Mouse (Mus musculus): ENCODE results near the gene Tob1. TPM values are rescaled to one million over a fixed set of nuclear protein-coding genes. Genes with fewer than 3 reads are reported as not detected.

The Tob1 gene
- polyA plus RNA-seq, 2 experiments = 7.5 to 8.3 TPM

DNA sequence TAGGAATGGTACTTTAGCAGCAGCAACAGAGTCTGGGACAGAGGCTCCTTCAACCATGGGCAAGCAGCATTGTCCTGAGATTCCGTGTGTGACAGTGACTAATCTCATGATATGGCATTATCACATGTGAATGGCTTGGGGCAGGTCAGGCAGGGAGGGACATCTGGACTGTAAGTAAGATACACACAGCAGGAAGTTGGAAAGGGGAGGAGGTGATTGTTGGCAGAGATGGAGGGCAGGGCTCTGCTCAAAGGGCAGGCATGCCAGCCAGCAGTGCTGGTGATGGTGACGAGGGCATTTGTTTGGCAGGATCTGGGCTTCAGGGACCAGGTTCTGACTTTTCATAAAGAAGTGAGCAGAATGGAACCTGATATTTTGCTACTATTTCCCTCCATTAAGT lies 18.1 kb upstream of the Tob1 start:
- 57% methylated on average over 2 of the region's 2 CpGs for WGBS (ENCODE audit: insufficient replicate concordance)
- TF ChIP-seq EP300 (IDR thresholded peaks at IDR 0.05; ENCODE audit: low read depth) (no peak), CTCF (IDR thresholded peaks at IDR 0.05; ENCODE audit: low read depth) (no peak)
- H3K27ac ChIP-seq = no peak overlapping the region
- no peak overlapping the region for H3K4me3 ChIP-seq (ENCODE audit: insufficient read depth in 1 of 2, low read depth in 2 of 2, low read length in 2 of 2)
- ATAC-seq (ENCODE audit: insufficient read depth) (no peak), DNase-seq (ENCODE audit: low read depth in 3 of 3, low spot score in 3 of 3) (no peak)
- no peak overlapping the region for H3K4me2 ChIP-seq (ENCODE audit: low read depth)
- no peaks in the 10 kb centered on the region for H3K27me3 ChIP-seq (ENCODE audit: control insufficient read depth, insufficient read depth, low read length)
- H3K36me3 ChIP-seq (replicated peaks; ENCODE audit: control insufficient read depth, insufficient read depth, low read depth) = no peaks in the 10 kb centered on the region
- H3K9me3 ChIP-seq (ENCODE audit: control insufficient read depth, low read length) = no peaks in the 10 kb centered on the region
- H3K9ac ChIP-seq (replicated peaks) = no peak overlapping the region
- H3K4me1 ChIP-seq (replicated peaks; ENCODE audit: control insufficient read depth in 2 of 2, insufficient read depth in 2 of 2, low read length in 1 of 2) = peaks cover 0 to 14% of the 10 kb centered on the region in 2 experiments; a peak in 3 of 4 replicates

DNA sequence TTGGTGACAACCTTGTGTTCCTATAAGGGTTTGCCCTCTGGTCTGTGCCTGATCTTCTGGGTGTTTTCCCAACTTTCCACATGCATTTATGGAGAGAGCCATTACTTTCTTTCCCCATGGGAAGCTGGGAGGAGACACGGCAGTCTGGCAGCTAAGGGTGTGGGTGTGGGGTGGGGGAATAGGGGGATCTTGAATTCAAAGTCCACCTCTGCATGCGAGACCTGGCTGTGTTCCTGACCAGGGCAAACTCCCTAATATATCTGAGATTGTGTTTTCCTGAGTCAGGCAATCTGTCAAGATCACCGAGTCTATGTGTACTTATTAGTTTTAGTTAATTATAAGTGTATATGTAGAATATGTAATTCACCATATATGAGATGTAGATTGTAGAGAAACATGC lies 14.9 kb upstream of the Tob1 start:
- no peak overlapping the region for H3K4me2 ChIP-seq (ENCODE audit: low read depth)
- H3K27me3 ChIP-seq (ENCODE audit: control insufficient read depth, insufficient read depth, low read length) = no peaks in the 10 kb centered on the region
- DNase-seq (ENCODE audit: low read depth in 3 of 3, low spot score in 3 of 3) (no peak), ATAC-seq (ENCODE audit: insufficient read depth) (no peak)
- no peak for TF ChIP-seq EP300 (IDR thresholded peaks at IDR 0.05; ENCODE audit: low read depth)
- TF ChIP-seq CTCF (IDR thresholded peaks at IDR 0.05; ENCODE audit: low read depth) = no peak
- H3K27ac ChIP-seq = no peak overlapping the region
- peaks cover 8 to 28% of the 10 kb centered on the region in 2 experiments for H3K4me1 ChIP-seq (replicated peaks; ENCODE audit: control insufficient read depth in 2 of 2, insufficient read depth in 2 of 2, low read length in 1 of 2)
- H3K9me3 ChIP-seq (ENCODE audit: control insufficient read depth, low read length) = no peaks in the 10 kb centered on the region
- H3K9ac ChIP-seq (replicated peaks) = no peak overlapping the region
- H3K36me3 ChIP-seq (replicated peaks; ENCODE audit: control insufficient read depth, insufficient read depth, low read depth) = no peaks in the 10 kb centered on the region
- WGBS (ENCODE audit: insufficient replicate concordance) = 63% methylated on average over 3 of the region's 3 CpGs
- no peak overlapping the region for H3K4me3 ChIP-seq (ENCODE audit: insufficient read depth in 1 of 2, low read depth in 2 of 2, low read length in 2 of 2)

DNA sequence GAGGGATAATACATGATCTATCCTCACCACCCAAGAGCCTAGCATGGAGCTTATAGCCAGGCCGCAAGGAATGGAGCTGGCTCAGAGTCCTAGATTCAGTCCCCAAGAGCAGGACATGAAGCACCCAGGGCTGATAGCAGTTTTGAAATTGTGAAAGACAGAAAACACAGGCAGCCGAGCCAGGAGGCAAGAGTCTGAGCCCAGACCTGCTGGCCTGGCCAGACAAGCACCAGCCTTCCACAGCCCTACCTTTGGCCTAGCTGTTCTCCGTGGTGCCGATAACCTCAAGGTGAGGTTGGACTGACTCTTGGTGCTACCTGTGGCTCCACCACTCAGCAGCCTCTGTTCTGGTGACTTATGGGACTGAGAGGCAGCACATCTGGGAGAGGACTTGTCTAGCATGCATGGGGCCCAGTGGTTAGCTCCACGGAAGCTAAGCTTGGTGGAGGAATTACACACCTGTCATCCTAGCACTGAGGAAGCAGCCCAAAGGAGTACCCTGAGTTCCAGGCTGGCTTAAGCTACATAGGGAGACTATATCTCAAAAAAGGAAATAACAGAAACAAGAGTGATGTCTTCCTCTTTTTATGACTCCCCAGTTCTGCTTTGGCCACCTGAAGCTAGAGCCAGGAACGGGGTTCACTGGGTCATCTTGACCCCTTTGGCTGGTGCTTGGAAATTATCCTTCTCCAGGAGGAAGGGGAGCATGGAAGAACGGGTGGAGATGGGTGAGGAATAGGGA lies 12.7 kb upstream of the Tob1 start:
- Histone ChIP-seq H3K27me3 (ENCODE audit: control insufficient read depth, insufficient read depth, low read length) (no peaks in the 10 kb centered on the region), H3K9me3 (ENCODE audit: control insufficient read depth, low read length) (no peaks in the 10 kb centered on the region), H3K27ac (no peak overlapping the region), H3K4me3 (ENCODE audit: insufficient read depth in 1 of 2, low read depth in 2 of 2, low read length in 2 of 2) (no peak overlapping the region), H3K9ac (replicated peaks) (no peak overlapping the region), H3K36me3 (replicated peaks; ENCODE audit: control insufficient read depth, insufficient read depth, low read depth) (no peaks in the 10 kb centered on the region), H3K4me2 (ENCODE audit: low read depth) (no peak overlapping the region), H3K4me1 (replicated peaks; ENCODE audit: control insufficient read depth in 2 of 2, insufficient read depth in 2 of 2, low read length in 1 of 2) (peaks cover 15 to 42% of the 10 kb centered on the region in 2 experiments)
- WGBS (ENCODE audit: insufficient replicate concordance) = 62% methylated on average over 7 of the region's 7 CpGs
- DNase-seq (ENCODE audit: low read depth in 3 of 3, low spot score in 3 of 3) = no peak
- ATAC-seq (ENCODE audit: insufficient read depth) = no peak
- TF ChIP-seq CTCF (IDR thresholded peaks at IDR 0.05; ENCODE audit: low read depth) = no peak
- TF ChIP-seq EP300 (IDR thresholded peaks at IDR 0.05; ENCODE audit: low read depth) = no peak

DNA sequence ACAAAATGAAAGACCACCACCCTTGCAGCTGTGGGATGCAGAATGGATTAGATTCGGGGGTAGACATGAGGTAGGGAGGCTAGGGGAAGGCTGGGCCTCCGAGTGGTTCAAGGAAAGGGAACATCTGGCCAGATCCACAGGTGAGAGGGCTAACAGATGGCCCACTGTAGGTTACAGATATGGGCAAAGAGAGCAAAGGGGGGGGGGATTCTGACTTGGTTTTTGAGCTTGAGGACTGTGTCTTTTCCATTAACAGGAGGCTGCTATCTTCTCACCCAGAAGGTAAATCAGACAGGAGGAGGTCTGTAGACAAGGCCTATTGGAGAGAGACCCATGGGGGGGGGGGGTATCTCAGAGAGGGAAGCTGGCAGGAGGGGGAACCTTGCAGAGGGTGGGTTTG lies 11.5 kb upstream of the Tob1 start:
- TF ChIP-seq EP300 (IDR thresholded peaks at IDR 0.05; ENCODE audit: low read depth) = no peak
- no peak for TF ChIP-seq CTCF (IDR thresholded peaks at IDR 0.05; ENCODE audit: low read depth)
- Histone ChIP-seq H3K9me3 (ENCODE audit: control insufficient read depth, low read length) (no peaks in the 10 kb centered on the region), H3K27me3 (ENCODE audit: control insufficient read depth, insufficient read depth, low read length) (no peaks in the 10 kb centered on the region), H3K4me2 (ENCODE audit: low read depth) (no peak overlapping the region), H3K36me3 (replicated peaks; ENCODE audit: control insufficient read depth, insufficient read depth, low read depth) (no peaks in the 10 kb centered on the region), H3K4me3 (ENCODE audit: insufficient read depth in 1 of 2, low read depth in 2 of 2, low read length in 2 of 2) (no peak overlapping the region), H3K27ac (no peak overlapping the region), H3K4me1 (replicated peaks; ENCODE audit: control insufficient read depth in 2 of 2, insufficient read depth in 2 of 2, low read length in 1 of 2) (peaks cover 15 to 42% of the 10 kb centered on the region in 2 experiments), H3K9ac (replicated peaks) (no peak overlapping the region)
- DNase-seq (ENCODE audit: low read depth in 3 of 3, low spot score in 3 of 3) (peak in 1 of 3 experiments; percentile 7), ATAC-seq (ENCODE audit: insufficient read depth) (peak; percentile 44; the same call in 1 of the 2 replicates)
- 22% methylated on average over 2 of the region's 2 CpGs for WGBS (ENCODE audit: insufficient replicate concordance)

DNA sequence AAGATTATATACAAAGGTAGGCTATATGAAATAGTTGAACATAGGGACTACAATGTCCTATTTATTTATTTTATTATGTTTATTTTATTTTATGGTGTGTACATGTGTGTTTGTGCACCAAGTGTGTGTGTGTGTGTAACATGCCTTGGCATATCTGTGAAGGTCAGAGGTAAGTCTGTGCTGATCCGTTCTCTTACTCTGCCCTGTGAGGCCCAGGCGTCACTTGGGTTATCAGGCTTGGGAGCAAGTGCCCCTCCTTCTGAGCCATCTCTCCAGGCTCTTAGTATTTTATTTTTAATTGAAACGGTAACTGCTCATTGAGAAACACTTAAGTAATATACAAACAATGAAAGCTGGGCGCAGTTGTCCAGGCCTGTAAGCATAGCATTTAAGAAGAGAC lies 10.8 kb upstream of the Tob1 start:
- no peak overlapping the region for H3K27ac ChIP-seq
- peak; percentile 58; the same call in 1 of the 2 replicates for ATAC-seq (ENCODE audit: insufficient read depth)

More for the DNA sequence above, 10.8 kb upstream of the Tob1 start:
- H3K4me3 ChIP-seq (ENCODE audit: insufficient read depth in 1 of 2, low read depth in 2 of 2, low read length in 2 of 2) = no peak overlapping the region
- 0 out of 2 replicates have a peak overlapping the region, but pooled peaks have one; percentile 15 for H3K4me2 ChIP-seq (ENCODE audit: low read depth)
- no peak for DNase-seq (ENCODE audit: low read depth in 3 of 3, low spot score in 3 of 3)
- 28% methylated on average over 4 of the region's 4 CpGs for WGBS (ENCODE audit: insufficient replicate concordance)
- no peaks in the 10 kb centered on the region for H3K9me3 ChIP-seq (ENCODE audit: control insufficient read depth, low read length)
- no peaks in the 10 kb centered on the region for H3K36me3 ChIP-seq (replicated peaks; ENCODE audit: control insufficient read depth, insufficient read depth, low read depth)
- TF ChIP-seq EP300 (IDR thresholded peaks at IDR 0.05; ENCODE audit: low read depth) (no peak), CTCF (IDR thresholded peaks at IDR 0.05; ENCODE audit: low read depth) (no peak)
- H3K27me3 ChIP-seq (ENCODE audit: control insufficient read depth, insufficient read depth, low read length) = no peaks in the 10 kb centered on the region
- H3K4me1 ChIP-seq (replicated peaks; ENCODE audit: control insufficient read depth in 2 of 2, insufficient read depth in 2 of 2, low read length in 1 of 2) = peaks cover 15 to 42% of the 10 kb centered on the region in 2 experiments
- H3K9ac ChIP-seq (replicated peaks) = no peak overlapping the region
